Mouse (Mus musculus) limb, embryonic 11.5 days (tissue): ENCODE data around the gene Ccdc82. TPM values are rescaled to one million over a fixed set of nuclear protein-coding genes. Genes with fewer than 3 reads are reported as not detected.

ENCODE experiments used
- polyA plus RNA-seq: library from polyadenylated mRNA; unstranded; fragments of >200 nt; fragmentation: Nextera tagmentation; extraction: Ambion mirVana; gene quantifications from 2 replicates; pipeline ENCODE4 v1.2.1, GENCODE M21; 2014

The Ccdc82 gene
- polyA plus RNA-seq, 1 experiment from 2014 or later, result 6.0 TPM

Other genes with a start within 250 kb of the Ccdc82 start
- 6.7 and 7.6 TPM in 2 replicates for gene Jrkl, start 1.1 kb upstream of the Ccdc82 start, polyA plus RNA-seq
- 9.2 and 9.3 TPM in 2 replicates for gene Maml2, start 51.0 kb downstream of the Ccdc82 start, polyA plus RNA-seq
- not detected in 2 replicates for gene Gm17571, start 199.8 kb downstream of the Ccdc82 start, polyA plus RNA-seq